Mouse (Mus musculus) cerebellum, postnatal 4 days (tissue): ENCODE measurements around the gene Gpr85.
"Not testable (repeated sequence)": the region's sequence is repeated elsewhere in the genome, so short reads cannot be mapped to it uniquely, and the experiment has no call there.

Experiments used
- DNase-seq, 2 experiments: peaks; one replicate each; pipeline ENCODE4 v3.0.0; 2022; ENCODE audit warnings: low spot score in 2 of 2, mixed read lengths in 1 of 2

The Gpr85 gene

DNA sequence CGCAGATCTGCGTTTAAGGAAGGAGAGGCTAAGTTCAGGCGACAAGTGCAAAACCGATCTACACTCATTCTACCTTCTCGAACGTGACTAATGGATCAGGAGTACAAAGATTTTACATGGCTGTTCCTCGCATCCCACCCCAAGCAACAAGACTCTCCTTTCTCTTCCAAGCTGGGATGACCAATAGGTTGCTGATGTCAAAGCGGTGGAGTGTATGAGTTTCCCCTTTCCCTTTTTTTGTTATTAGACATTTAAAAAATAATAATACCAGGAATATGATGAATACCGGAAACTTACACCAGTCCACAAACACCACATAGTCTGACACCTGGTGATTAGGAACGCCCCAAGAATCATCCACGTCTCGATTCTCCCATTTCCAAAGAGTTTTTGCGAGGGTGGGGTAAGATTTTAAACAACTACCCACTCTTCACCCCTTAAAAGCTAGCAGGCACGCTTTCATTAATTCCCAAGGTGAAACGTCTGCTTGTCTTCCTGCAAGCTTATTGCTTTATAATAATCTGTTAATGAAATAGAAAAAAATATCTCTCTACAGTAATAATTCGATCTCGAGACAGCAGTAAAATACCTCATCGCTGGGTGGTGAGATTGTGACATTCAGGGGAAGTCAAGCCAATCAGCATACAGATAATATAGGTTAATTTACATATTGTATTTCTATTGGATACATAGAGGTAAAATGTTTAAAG lies at the start of gene Gpr85:
Gene Gpr85 (minus strand): TSS at position 598 of the 710 bp plus-strand sequence.
- DNase-seq = peak in 1 of 2 experiments; percentile 1

DNA sequence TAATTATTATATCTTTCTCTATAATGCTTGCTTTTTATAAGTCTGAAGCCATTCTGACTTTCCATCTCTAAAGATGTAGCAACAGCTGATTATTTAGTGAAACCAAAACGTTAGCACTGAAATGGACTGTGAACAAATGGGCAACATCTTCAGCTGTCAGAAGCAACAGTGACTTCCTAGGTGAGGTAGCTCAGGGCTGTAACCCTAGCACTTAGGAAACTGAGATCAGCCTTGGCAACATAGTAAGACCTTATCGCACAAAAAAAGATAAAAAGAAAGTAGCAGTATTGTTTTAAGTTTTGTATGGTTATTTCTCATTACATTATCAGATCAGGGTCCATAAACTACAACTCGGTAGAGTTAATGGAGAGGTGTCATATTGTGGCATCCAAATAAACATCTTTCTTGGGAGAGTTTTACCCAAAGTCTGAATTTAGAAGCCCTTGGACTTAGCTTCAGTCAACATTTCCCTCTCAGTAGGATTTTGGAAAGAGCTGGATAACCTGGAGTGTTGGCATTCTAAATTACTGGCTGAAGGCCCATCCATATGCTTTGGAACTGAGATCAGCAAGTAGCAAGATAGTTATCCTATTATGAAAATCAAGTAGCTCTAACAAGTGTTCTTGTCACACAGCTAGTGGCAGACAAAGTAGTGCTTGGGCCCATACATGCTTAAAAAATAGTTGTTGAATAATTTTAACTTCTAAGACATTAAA lies 45.3 kb upstream of the Gpr85 start:
- DNase-seq = no peak

DNA sequence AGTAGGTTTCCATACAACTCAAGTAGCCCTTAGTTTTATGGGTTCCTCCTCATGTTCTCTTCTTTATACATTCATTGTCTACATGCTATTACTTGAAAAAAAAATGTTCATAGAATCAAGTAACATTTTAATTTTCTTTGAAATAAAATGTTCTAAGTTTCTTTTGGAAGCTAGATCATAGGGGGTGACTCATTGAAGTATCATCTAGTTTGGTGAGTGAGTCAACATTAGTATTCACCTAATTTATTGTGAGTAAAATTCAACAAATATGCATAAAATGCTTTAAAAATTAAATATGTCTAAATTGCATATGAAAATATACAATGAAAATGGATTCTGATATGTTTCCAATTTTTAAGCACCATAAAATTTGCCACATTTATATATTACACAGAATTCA lies 43.2 kb upstream of the Gpr85 start:
- DNase-seq = no peak

GRCm38 (mm10) chr6:13873959-13874358 lies 34.2 kb upstream of the Gpr85 start:
- DNase-seq = no peak

DNA sequence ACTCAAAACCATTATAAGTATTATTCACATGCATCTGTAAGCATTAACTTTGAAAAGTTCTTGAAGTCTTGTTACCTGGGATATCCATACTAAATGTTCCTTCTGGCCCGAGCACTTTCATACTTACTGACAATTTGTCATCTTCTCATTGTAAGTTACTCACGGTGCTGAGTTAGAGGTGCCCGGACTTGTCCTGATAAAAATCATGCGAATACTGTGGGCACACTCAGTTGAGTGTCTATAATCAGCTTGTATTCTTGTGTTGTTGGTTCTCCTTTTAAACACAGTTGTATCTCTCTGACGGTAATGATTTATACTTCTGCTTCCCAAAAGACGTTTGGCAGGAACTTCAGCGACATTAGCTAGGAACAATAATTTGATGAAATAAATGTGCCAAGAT lies 32.3 kb upstream of the Gpr85 start:
- DNase-seq = no peak

- DNase-seq = no peak
Observed at GRCm38 (mm10) chr6:13871625-13871958, 31.9 kb upstream of the Gpr85 start.

DNA sequence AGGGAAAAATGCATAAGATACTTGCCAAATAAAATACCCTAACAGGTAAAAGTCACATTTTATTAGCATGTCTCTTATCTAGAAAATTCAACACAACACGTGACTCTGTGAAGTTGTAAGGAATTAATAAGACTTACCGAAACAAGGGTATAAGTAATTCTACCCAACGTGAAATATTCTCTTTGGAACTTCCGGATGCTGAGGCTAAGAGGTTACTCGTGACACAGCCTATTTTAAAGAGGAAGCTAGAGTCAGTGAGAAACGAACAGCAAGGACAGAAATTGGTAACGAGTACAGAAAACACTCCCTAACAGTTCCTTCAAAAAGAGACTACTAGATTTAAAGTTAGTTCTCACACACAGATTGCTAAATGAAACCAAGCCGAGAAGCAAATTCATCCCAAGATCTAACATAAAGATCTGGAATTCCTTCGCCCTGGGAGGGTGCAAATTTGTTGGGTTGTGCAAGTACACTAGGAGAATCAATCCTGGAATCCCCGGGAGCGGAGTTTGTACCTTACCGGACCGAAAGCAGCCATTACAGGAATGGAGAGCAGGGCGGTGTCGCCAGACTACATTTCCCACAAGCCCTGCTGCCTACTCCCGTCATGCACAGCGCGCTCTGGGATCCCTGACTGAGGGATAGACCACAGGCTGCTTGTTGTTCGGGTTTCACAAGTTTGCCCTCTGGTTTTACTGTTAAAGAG lies 31.3 kb upstream of the Gpr85 start, which contains the start of gene 2610001J05Rik:
Gene 2610001J05Rik (minus strand): TSS at position 600 of the 706 bp plus-strand sequence.
- DNase-seq = peak; percentile 65 to 82

DNA sequence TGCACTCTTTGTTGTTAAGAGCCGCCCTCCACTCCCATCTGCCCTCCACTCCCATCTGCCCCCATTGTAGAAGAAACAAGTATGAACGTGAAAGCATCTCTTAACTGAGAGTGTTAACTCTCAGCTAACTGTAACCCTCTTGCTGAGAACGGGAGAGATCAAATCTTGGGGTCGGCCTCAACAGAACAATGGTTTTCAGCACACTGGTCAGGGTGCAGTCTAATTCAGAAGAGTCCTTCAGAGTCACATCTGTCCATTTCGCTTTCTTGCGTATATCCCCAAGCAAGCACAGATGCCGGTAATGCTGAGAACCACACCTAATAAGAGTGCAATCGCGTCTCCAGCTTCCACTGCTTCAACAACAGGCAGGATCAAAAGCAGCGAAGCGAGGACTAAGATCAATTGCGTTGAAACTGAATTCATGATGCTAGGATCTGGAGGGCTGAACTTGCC lies 30.6 kb upstream of the Gpr85 start:
- no peak for DNase-seq

GRCm38 (mm10) chr6:13860596-13860995 lies 20.9 kb upstream of the Gpr85 start:
- no peak for DNase-seq

DNA sequence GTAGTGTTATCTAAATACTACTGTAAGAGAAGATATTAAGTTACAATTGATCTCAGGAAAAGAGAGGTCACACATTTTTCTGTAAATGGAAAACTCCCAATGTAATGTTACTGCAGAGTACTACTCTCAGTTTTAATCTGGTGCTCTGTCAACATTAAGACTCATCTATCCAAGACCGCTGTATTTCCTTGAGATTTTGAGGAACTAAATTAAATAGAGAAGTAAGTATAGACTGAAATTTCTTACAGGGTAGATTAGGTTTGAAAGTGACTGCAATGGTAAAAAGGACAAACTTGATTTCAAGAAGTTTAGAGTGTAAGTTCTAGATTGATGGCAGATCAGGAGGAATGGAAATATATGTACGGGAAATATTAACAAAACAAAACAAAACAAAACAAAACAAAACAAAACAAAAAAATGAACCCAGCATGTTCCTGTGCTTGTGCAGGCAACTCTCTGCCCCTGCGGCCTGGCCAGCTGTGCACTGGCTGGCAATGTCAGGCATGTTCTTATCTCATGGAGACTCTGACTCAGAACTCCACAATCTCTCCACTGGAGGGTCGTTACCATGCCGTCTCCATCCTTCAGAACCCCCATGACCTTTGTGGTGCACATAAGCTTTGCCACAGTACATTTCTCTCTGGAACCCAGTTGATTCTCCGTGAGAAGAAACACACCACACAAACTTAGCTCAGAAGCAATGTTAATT lies 20.3 kb upstream of the Gpr85 start:
- DNase-seq = no peak

- no peak for DNase-seq
Observed at GRCm38 (mm10) chr6:13854230-13854629, 14.5 kb upstream of the Gpr85 start.

DNA sequence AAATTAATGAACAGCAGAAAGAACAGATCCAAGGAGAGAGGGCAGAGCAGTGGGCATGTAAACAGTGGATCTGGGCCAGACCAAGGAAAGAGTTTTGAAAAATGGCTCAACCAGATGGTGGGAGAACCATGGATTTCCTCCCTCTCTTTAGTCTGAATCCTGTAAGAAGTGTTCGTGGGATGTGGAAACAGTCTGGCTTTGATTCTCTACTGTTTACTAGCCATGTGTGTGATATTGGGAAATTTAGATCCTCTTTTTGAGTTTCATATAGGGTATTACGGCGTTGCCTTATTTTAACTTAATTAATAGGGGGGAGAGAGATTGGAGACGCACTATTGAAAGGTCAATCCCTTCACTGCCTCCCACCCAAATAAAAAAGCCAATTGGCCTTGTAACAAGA lies 13.5 kb upstream of the Gpr85 start:
- DNase-seq = no peak

- DNase-seq = not testable (repeated sequence)
Observed at GRCm38 (mm10) chr6:13846031-13846430, 6.3 kb upstream of the Gpr85 start.

GRCm38 (mm10) chr6:13838677-13839344 lies 931 bp downstream of the Gpr85 start:
- peak; percentile 64 to 81 for DNase-seq

GRCm38 (mm10) chr6:13837916-13838676 lies 1.6 kb downstream of the Gpr85 start:
- DNase-seq = peak in 1 of 2 experiments; percentile 38

DNA sequence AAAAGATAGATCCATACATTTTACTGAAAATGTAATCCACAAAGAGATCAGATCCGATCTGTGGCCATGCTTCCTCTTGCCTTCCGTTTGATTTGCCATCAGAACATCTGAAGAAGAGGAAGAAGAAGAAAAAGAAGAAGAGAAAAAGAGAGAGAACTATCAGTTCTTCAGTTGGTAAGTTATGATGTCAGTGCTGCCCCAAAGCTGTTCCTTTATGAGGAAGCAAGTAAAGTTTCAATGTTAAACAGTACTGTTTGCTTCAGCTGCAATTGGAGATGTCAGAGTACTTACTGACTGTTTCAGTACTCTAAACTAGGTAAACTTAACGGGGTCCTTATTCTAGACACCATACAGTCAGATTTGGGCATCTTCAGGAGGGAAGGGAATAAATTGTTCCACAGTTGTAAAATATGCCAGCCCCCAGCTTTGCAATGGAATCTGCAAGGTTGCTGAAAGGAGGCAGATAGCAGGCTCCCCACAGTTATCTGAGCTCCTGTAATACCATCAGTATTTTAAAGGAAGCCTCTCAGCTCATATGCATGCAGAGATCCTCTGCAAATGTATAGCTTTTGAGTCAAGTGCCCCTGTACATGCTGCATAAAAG lies 2.7 kb downstream of the Gpr85 start:
- peak in 1 of 2 experiments; percentile 6 for DNase-seq

DNA sequence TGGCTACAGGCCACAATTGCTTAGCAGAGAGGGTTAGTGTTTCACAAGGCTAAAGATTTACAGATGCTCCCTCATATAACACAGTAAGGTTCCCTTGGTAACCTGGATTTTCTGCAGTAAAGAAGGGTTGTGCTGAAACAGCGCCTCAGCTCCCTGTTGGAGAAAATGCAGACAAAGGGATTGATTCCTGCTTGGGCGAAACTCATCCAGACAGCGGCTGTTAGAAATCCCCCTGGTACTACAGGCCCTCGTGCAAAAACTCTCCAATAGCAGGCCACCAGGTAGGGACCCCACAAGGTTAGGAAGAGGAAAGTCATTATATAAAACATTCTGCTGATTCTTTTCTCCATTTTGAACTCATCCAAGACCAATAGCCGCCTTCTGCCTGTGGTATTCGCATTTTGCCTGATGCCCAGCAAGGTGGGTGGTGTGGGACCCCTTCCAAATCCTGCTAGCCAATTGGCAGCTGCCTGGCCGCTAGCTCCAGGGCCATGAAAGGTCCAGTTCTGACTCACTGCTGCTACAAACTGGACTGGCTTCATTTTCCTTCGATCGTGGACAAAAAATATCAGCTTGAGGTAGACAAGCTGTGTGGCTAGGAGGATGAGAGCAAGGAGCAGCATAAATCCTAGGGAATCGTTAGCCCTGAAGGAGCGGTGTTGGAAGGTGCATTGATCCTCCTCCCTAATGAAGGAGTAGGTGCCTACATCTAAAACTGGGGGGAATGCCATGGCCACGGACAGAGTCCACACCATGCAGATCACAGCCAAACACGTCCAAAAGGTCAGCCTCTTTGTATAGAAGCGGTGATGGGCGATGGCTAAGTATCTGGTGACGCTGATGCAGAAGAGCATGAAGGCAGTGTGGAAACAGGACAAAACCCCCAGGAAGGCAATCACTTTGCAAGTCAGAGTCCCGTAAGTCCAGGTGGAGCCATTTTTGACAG lies 3.7 kb downstream of the Gpr85 start:
- peak; percentile 36 to 82 for DNase-seq

DNA sequence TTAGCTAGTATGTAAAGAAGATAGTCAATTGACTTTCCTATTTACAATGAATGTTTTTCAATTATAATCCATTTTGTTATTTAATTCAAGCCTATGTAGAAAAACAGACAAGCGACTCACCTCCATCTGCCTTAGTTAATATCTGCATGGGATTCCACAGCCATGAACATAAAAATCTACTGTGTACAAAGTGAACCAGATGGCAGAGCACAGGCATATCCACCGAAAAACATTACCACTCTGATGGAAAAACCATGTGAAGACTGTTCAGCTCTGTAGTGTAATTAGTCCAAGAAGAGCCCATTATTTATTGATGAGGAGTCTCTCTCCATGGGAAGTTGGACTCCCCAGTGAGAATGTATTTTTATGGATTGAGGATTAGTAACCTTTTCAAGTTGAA lies 7.0 kb downstream of the Gpr85 start:
- DNase-seq = no peak

DNA sequence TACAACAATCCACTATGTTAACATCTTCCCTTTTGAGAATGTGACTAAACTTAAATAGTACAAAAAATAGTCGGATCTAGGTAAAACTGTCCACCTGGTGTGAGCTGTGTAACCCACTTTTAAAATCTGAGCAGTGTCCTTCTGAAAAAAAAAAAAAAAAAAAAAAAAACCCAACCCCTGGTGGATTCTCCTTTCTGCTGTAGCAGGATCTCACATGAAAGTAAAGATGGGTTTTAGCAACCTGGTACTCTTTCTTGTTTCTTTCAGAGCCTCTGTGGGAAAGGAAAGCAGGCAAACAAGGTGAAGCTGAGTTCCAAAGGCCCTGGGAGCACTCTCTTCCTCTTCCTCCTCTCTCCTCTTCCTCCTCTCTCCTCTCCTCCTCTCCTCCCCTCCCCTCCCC lies 10.9 kb downstream of the Gpr85 start:
- DNase-seq = no peak
